Mouse (Mus musculus) G1E (cell line): Measurements from ENCODE around the gene Magel2. TPM values are rescaled to one million over a fixed set of nuclear protein-coding genes. Genes with fewer than 3 reads are reported as not detected.

Experiments
- ATAC-seq: 2 replicates; pipeline ENCODE4 v1.8.0; 2016; ENCODE audit warnings: mild to moderate bottlenecking; ENCODE audit not compliant: insufficient number of reproducible peaks, poor library complexity, low FRiP score, severe bottlenecking; ENCODE audit errors: extremely low read depth
- DNase-seq: peaks from one replicate; pipeline ENCODE4 v3.0.0; 2012; ENCODE audit warnings: low spot score
- H3K27me3 ChIP-seq: 2 replicates; pipeline ENCODE4 v1.6.1; 2012; ENCODE audit warnings: mild to moderate bottlenecking, low read length, inconsistent platforms; ENCODE audit not compliant: insufficient read depth
- H3K36me3 ChIP-seq: replicated peaks from 2 replicates; pipeline ENCODE3; 2012; ENCODE audit warnings: mild to moderate bottlenecking, inconsistent platforms
- H3K4me1 ChIP-seq: 2 replicates; pipeline ENCODE4 v1.6.1; 2012; ENCODE audit warnings: low read depth, low read length, inconsistent platforms, mixed read lengths; ENCODE audit not compliant: insufficient read depth
- H3K4me3 ChIP-seq: 2 replicates; pipeline ENCODE4 v1.5.1; 2012; ENCODE audit warnings: low read depth, mild to moderate bottlenecking, inconsistent platforms, low read length, moderate library complexity, mixed read lengths
- H3K9me3 ChIP-seq: replicated peaks from 2 replicates; pipeline ENCODE4 v1.6.1; 2012; ENCODE audit warnings: inconsistent platforms
- CTCF ChIP-seq: IDR thresholded peaks from 2 replicates; pipeline ENCODE4 v1.5.1; 2012; ENCODE audit warnings: low read depth, low read length, inconsistent platforms, mixed read lengths
- GATA1 ChIP-seq: IDR thresholded peaks from 2 replicates; pipeline ENCODE4 v1.6.1; 2012; ENCODE audit warnings: borderline replicate concordance, low read length, inconsistent platforms, mixed read lengths
- GATA2 ChIP-seq: IDR thresholded peaks from 2 replicates; pipeline ENCODE4 v1.6.1; 2012; ENCODE audit warnings: low read depth, low read length, inconsistent platforms, borderline replicate concordance
- POLR2AphosphoS5 ChIP-seq: IDR thresholded peaks from 2 replicates; pipeline ENCODE4 v1.6.1; 2012; ENCODE audit warnings: low read depth, low read length, inconsistent platforms; ENCODE audit not compliant: insufficient replicate concordance
- TAL1 ChIP-seq: conservative IDR thresholded peaks from 2 replicates; pipeline ENCODE4 v1.6.1; 2012; ENCODE audit warnings: low read depth, low read length, inconsistent platforms, mixed read lengths
- polyA plus RNA-seq: library from polyadenylated mRNA; stranded (reverse); fragments of >175 nt; gene quantifications from 2 replicates; pipeline ENCODE4 v1.2.3, GENCODE M21; 2012
- total RNA-seq, 2 experiments: library from RNA; stranded (forward) in 1 of 2; stranded (reverse) in 1 of 2; fragments of 200-1000 nt in 1 of 2; fragments of >200 nt in 1 of 2; fragmentation: Nextera tagmentation in 1 of 2; gene quantifications; 2 replicates each; pipeline ENCODE4 v1.2.3; 2014 to 2017

The Magel2 gene
- total and polyA plus RNA-seq, 3 experiments: 0.05 TPM; not detected in 2

- ATAC-seq (no peak), DNase-seq (no peak)
- Histone ChIP-seq H3K36me3 (no peaks in the 10 kb centered on the region), H3K27me3 (no peaks in the 10 kb centered on the region), H3K9me3 (no peaks in the 10 kb centered on the region), H3K4me1 (no peaks in the 10 kb centered on the region), H3K4me3 (no peak overlapping the region)
- TF ChIP-seq CTCF (no peak), GATA1 (no peak), TAL1 (no peak), POLR2AphosphoS5 (no peak), GATA2 (no peak)
Observed at GRCm38 (mm10) chr7:62365039-62365636, 11.7 kb upstream of the Magel2 start.

- Histone ChIP-seq H3K27me3 (no peaks in the 10 kb centered on the region), H3K4me3 (no peak overlapping the region)
Observed at GRCm38 (mm10) chr7:62366730-62367129, 10.1 kb upstream of the Magel2 start.

GRCm38 (mm10) chr7:62375658-62376057, 1.2 kb upstream of the Magel2 start:
- no peaks in the 10 kb centered on the region; the same call in 1 of the 2 replicates for H3K27me3 ChIP-seq
- no peaks in the 10 kb centered on the region for H3K36me3 ChIP-seq
- no peak for DNase-seq
- H3K4me1 ChIP-seq: no peaks in the 10 kb centered on the region
- H3K9me3 ChIP-seq: peaks cover 23% of the 10 kb centered on the region
- TF ChIP-seq TAL1 (no peak), POLR2AphosphoS5 (no peak), CTCF (no peak), GATA1 (no peak), GATA2 (no peak)
- no peak for ATAC-seq
- no peak overlapping the region for H3K4me3 ChIP-seq

More at GRCm38 (mm10) chr7:62366730-62367129, 10.1 kb upstream of the Magel2 start:
- no peak for ATAC-seq
- H3K9me3 ChIP-seq: no peaks in the 10 kb centered on the region
- TF ChIP-seq CTCF (no peak), POLR2AphosphoS5 (no peak), TAL1 (no peak), GATA2 (no peak), GATA1 (no peak)
- no peaks in the 10 kb centered on the region for H3K4me1 ChIP-seq
- no peaks in the 10 kb centered on the region for H3K36me3 ChIP-seq
- no peak for DNase-seq

DNA sequence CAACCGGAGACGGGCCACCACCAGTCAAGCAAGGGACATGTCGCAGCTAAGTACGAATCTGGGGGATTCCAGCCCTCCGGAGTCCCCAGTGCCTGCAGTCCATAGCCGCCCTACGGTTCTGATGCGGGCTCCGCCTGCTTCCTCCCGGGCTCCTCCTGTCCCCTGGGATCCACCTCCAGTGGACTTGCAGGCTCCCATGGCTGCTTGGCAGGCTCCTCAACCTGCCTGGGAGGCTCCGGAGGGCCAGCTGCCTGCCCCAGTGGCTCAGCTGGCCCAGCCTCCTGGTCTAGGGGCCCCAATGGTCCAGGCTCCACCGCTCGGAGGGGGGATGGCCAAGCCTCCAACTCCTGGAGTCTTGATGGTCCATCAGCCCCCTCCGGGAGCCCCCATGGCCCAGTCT, 503 bp downstream of the Magel2 start:
- H3K27me3 ChIP-seq: no peaks in the 10 kb centered on the region; the same call in 1 of the 2 replicates
- peaks cover 23% of the 10 kb centered on the region for H3K9me3 ChIP-seq
- TF ChIP-seq POLR2AphosphoS5 (no peak), GATA1 (no peak), GATA2 (no peak), CTCF (no peak), TAL1 (no peak)
- H3K4me3 ChIP-seq: 0 out of 2 replicates have a peak overlapping the region, but pooled peaks have one; percentile 9
- ATAC-seq (no peak), DNase-seq (no peak)
- no peaks in the 10 kb centered on the region for H3K4me1 ChIP-seq
- no peaks in the 10 kb centered on the region for H3K36me3 ChIP-seq

DNA sequence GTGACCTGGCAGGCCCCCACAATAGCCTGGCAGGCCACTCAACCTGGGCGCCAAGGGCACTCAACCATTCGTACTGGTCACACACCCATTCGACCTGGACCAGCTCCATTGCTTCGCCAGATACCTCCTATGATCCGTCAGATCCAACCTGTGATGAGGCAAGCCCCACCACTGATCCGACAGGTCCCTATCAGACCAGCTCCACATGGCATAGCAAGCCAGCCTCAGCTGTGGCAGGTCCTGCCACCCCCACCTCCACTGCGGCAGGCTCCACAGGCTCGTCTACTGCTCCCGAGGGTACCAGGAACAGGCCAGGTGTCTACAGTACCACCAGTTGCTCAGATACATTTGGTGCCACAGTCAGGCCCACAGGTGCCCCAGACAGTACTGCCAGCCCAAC, 1.7 kb downstream of the Magel2 start:
- TF ChIP-seq POLR2AphosphoS5 (no peak), CTCF (no peak), GATA2 (no peak), TAL1 (no peak), GATA1 (no peak)
- H3K9me3 ChIP-seq: peaks cover 23% of the 10 kb centered on the region
- no peaks in the 10 kb centered on the region for H3K4me1 ChIP-seq
- no peaks in the 10 kb centered on the region; the same call in 1 of the 2 replicates for H3K27me3 ChIP-seq
- ATAC-seq (no peak), DNase-seq (no peak)
- no peaks in the 10 kb centered on the region for H3K36me3 ChIP-seq
- H3K4me3 ChIP-seq: no peak overlapping the region

GRCm38 (mm10) chr7:62382391-62382790, 5.6 kb downstream of the Magel2 start:
- Histone ChIP-seq H3K4me1 (no peaks in the 10 kb centered on the region), H3K4me3 (no peak overlapping the region), H3K27me3 (no peaks in the 10 kb centered on the region), H3K36me3 (no peaks in the 10 kb centered on the region), H3K9me3 (peaks cover 18% of the 10 kb centered on the region)
- DNase-seq: no peak
- peak; percentile 68; the same call in 1 of the 2 replicates for ATAC-seq
- 0 out of 2 replicates have a peak, but pooled peaks have one; percentile 14 for TF ChIP-seq CTCF
- no peak for TF ChIP-seq POLR2AphosphoS5
